Mouse (Mus musculus): ENCODE results near the gene Trim66. TPM values are rescaled to one million over a fixed set of nuclear protein-coding genes. Genes with fewer than 3 reads are reported as not detected.

The Trim66 gene
- total RNA-seq, 2 experiments from 2014 or later: 5.0 to 6.0 TPM

GRCm38 (mm10) chr7:109468262-109468701 lies 39.7 kb downstream of the Trim66 start:
- DNase-seq (ENCODE audit: low spot score in 2 of 2): no peak
- H3K27ac ChIP-seq: peak overlapping the region; percentile 79
- H3K4me3 ChIP-seq: peak overlapping the region; percentile 14; the same call in 1 of the 2 replicates
- TF ChIP-seq CTCF (conservative IDR thresholded peaks at IDR 0.05): no peak

GRCm38 (mm10) chr7:109467591-109467990 lies 40.3 kb downstream of the Trim66 start:
- H3K4me3 ChIP-seq: no peak overlapping the region
- peak overlapping the region; percentile 79; the same call in 1 of the 2 replicates for H3K27ac ChIP-seq
- peak in 1 of 2 experiments; percentile 20 for DNase-seq (ENCODE audit: low spot score in 2 of 2)
- TF ChIP-seq CTCF (conservative IDR thresholded peaks at IDR 0.05): no peak

GRCm38 (mm10) chr7:109460698-109461097 lies 47.2 kb downstream of the Trim66 start:
- no peak overlapping the region for H3K4me3 ChIP-seq
- no peak for TF ChIP-seq CTCF (conservative IDR thresholded peaks at IDR 0.05)
- no peak overlapping the region for H3K27ac ChIP-seq
- no peak for DNase-seq (ENCODE audit: low spot score in 2 of 2)

- Histone ChIP-seq H3K27ac (no peak overlapping the region), H3K4me3 (no peak overlapping the region)
- no peak for DNase-seq (ENCODE audit: low spot score in 2 of 2)
- no peak for TF ChIP-seq CTCF (conservative IDR thresholded peaks at IDR 0.05)
Observed at GRCm38 (mm10) chr7:109456563-109456962, 51.4 kb downstream of the Trim66 start.

GRCm38 (mm10) chr7:109455748-109456147 lies 52.2 kb downstream of the Trim66 start:
- no peak overlapping the region for H3K4me3 ChIP-seq
- no peak for DNase-seq (ENCODE audit: low spot score in 2 of 2)
- H3K27ac ChIP-seq: no peak overlapping the region
- TF ChIP-seq CTCF (conservative IDR thresholded peaks at IDR 0.05): no peak

- no peak for TF ChIP-seq CTCF (conservative IDR thresholded peaks at IDR 0.05)
- no peak overlapping the region for H3K27ac ChIP-seq
- no peak for DNase-seq (ENCODE audit: low spot score in 2 of 2)
- no peak overlapping the region for H3K4me3 ChIP-seq
Observed at GRCm38 (mm10) chr7:109454856-109455255, 53.1 kb downstream of the Trim66 start.

GRCm38 (mm10) chr7:109448060-109448459 lies 59.9 kb downstream of the Trim66 start:
- H3K27ac ChIP-seq: no peak overlapping the region
- H3K4me3 ChIP-seq: no peak overlapping the region
- no peak for TF ChIP-seq CTCF (conservative IDR thresholded peaks at IDR 0.05)
- no peak for DNase-seq (ENCODE audit: low spot score in 2 of 2)

GRCm38 (mm10) chr7:109445012-109445411 lies 62.9 kb downstream of the Trim66 start:
- DNase-seq (ENCODE audit: low spot score in 2 of 2): peak; percentile 36 to 66
- no peak overlapping the region for H3K27ac ChIP-seq
- peak; percentile 94 for TF ChIP-seq CTCF (conservative IDR thresholded peaks at IDR 0.05)
- no peak overlapping the region for H3K4me3 ChIP-seq

GRCm38 (mm10) chr7:109442739-109443138 lies 65.2 kb downstream of the Trim66 start:
- Histone ChIP-seq H3K27ac (no peak overlapping the region), H3K4me3 (no peak overlapping the region)
- no peak for TF ChIP-seq CTCF (conservative IDR thresholded peaks at IDR 0.05)
- no peak for DNase-seq (ENCODE audit: low spot score in 2 of 2)

- no peak overlapping the region for H3K4me3 ChIP-seq
- H3K27ac ChIP-seq: no peak overlapping the region
- peak; percentile 40 for TF ChIP-seq CTCF (conservative IDR thresholded peaks at IDR 0.05)
- no peak for DNase-seq (ENCODE audit: low spot score in 2 of 2)
Observed at GRCm38 (mm10) chr7:109440697-109441269, 67.2 kb downstream of the Trim66 start.

- no peak for TF ChIP-seq CTCF (conservative IDR thresholded peaks at IDR 0.05)
- peak in 1 of 2 experiments; percentile 18 for DNase-seq (ENCODE audit: low spot score in 2 of 2)
- H3K27ac ChIP-seq: peak within 1 kb of the TSS; percentile 21; the same call in 1 of the 2 replicates
- peak within 1 kb of the TSS; percentile 55 for H3K4me3 ChIP-seq
Observed at GRCm38 (mm10) chr7:109438781-109439591, 68.9 kb downstream of the Trim66 start, which contains the start of gene Stk33. Stk33 (minus strand) TSS chr7:109439081.

- DNase-seq (ENCODE audit: low spot score in 2 of 2): no peak
- Histone ChIP-seq H3K27ac (no peak overlapping the region), H3K4me3 (no peak overlapping the region)
- TF ChIP-seq CTCF (conservative IDR thresholded peaks at IDR 0.05): peak; percentile 89
Observed at GRCm38 (mm10) chr7:109424422-109425159, 83.3 kb downstream of the Trim66 start.

GRCm38 (mm10) chr7:109422803-109423202 lies 85.1 kb downstream of the Trim66 start:
- no peak for TF ChIP-seq CTCF (conservative IDR thresholded peaks at IDR 0.05)
- no peak for DNase-seq (ENCODE audit: low spot score in 2 of 2)
- Histone ChIP-seq H3K4me3 (no peak overlapping the region), H3K27ac (no peak overlapping the region)

Measured in layer of hippocampus, adult 2 months (tissue).